Mouse (Mus musculus): Measurements from ENCODE around the gene Tnni2.
A peak's percentile ranks its signal among the peaks of the same experiment; 100 is the strongest.

The Tnni2 gene

DNA sequence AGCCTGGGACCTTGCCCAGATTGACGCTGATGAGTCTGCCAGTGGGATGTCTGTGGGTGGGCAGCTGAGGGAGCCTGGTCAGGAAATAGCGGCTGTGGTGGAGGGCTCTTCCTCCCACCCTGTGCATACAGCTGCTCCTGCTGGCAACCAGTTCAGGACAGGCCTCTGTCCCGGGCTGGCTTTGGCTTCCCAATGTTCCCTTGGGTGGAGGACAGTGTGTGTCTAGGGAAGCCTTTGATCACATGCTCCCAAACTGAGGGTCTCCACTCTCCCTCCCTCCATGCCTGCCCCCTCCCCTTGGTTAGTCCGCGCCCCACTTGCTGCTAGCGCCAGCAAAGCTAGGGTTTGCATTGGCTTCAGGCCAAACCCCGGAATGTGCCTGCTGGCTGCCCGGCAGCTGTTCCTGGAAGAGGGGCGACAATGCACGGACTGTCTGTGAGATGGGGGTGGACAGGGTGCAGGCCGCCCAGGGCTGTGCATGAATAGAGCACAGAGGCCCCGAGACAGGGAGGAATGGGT, 11.4 kb upstream of the Tnni2 start:
- no peak for DNase-seq

DNA sequence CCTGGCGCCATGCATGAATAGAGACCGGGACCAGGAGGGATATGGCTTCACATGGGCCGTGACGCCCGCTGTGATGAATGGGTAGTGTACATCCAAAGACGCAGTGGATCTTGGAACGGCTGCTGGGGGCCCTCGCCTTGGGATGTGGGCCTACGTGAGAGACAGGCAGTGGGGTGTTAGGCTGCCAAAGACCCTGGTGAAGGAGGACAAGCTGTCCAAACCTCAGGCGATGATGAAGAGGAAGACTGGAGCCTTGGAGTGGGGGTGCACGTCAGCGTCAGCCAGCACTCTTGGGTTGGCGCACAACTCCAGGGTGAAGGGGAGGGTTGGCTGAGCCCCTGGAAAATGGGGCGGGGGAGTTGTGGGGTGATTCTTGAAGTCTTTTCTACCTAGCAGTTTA, 10.5 kb upstream of the Tnni2 start:
- DNase-seq, result no peak

DNA sequence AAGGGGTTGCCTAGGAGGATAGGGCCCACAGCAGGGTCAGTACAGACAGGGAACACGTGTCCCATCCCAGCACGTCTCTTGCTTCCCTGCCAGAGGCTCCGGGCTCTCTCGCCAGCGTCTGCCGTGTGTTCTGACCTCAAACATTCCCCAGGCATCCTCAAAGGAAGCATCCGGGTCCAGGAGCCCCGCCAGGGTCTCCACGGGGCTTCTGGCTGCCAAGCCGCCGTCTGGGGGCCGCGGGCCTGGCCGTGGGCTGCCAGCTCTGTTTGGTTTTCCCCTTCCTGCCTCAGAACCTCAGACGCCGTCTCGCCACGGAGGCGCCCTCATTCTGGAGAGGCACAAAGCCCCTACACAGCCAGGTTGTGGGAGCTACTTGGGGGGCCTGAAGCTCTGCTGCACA, 8.0 kb upstream of the Tnni2 start:
- DNase-seq, result peak in 1 of 2 experiments; percentile 39

DNA sequence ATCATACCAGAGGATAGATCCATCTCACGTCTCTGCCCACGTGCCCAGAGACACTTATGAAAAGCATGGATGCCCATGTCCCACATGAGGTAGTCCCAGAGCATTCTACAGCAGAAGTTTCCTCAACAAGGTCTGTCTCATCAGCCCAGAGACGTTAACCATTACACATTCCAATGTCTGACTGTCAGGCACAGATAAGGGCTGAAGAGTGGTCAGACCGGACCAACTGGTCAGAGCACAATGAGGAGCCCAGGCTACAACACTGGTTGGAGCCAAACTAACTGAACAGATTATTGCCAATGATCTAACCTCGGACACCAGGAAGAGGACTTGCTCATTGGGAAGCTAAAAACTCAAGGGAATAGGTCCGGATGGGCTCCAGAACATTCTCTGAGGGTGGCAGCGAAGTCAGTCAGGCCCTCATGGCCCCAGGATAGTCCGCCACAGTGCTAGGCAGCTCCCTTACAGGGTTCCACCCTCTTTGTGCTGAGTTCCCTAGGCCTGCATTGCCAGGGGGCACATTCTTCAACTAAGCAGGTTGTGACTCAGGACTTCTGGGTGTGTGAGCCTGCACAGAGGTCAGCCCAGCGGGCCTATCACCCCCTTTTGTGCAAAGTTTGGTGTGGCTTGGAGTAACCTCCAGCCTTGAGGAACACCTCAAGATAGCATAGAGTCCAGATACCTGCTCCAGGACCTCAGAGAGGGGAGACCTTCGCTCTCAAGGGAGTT, 7.3 kb upstream of the Tnni2 start, which contains the start of gene Syt8:
TSS of gene Syt8 (plus strand) at position 714 of the 729 bp plus-strand sequence.
- no peak for DNase-seq

DNA sequence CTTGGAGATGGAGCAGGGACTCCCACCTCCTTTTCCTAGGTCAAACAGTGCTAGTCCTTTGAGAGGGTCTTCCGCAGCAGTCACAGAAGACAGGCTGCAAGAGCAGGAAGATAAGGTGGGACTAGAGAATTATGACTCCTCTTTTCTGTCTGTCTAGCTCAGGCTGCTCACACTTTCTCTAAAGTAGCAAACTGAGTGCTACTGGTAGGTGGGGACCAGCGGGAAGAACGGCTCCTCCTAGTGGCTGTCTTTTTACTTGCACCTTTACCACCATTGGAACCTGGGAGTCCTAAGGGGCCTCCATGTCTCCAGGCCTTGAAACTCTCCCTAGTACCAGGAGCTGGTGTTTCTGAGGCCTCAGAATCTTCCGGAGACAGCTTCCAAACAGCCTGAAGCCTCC, 6.1 kb upstream of the Tnni2 start:
- DNase-seq, result peak; percentile 56 to 62

DNA sequence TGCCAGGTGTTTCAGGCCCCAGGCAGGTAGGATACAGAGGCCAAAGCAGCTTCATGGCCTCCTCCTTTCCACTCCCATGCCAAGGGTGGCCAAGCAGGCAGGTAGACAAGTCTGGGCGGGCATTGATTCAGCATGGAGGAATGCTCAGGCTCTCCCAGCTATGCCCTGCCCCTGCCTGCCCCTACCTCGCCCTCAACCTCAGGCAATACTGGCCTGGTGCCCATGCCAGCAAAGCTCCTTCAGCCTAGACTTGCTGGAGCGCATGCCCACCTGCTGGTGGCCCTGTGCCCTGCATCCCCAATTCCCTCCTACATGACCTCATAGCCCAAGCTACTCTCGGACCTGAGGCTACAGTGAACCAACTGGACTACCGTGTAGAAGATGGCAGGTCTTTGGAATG, 4.3 kb upstream of the Tnni2 start:
- peak in 1 of 2 experiments; percentile 47 for DNase-seq

DNA sequence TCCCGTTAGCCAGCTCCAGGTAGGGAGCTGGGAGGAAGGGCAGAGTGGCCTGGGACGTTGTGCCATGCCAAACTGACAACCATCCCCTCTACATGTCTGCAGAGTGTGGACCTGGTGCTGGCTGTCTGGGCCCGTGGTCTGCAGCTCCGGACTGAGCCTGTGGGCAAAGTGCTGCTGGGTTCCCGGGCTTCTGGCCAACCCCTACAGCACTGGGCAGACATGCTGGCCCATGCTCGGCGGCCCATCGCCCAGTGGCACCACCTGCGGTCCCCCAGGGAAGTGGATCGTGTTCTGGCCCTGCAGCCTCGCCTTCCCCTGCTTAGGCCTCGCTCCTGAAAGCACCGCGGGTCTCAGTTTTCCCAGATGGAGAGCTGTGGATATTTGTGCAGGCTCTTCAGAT, 1.6 kb upstream of the Tnni2 start:
- DNase-seq, result peak in 1 of 2 experiments; percentile 32

DNA sequence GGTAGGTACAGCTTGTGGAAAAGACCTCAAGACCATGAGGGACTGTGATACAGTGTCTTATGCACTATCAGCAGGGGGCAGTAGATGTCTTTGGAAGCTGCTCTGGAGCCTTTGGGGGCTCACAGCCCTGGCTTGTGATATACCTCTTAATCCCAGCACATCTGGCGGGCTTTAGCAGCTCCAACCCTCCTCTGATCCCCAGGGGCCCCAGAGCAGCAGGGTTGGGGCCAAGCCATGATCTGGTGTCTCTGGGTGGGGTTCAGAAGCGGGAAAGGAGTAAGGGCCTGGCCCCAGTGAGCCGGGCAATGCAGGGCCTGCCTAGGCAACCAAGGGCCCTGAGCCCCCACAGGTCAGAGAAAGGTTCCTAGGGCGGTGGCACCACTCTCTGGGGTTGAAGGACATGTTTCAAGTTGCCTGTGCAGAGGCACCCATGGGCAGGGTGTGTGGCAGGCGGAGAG, 922 bp upstream of the Tnni2 start:
- peak; percentile 60 to 67 for DNase-seq

DNA sequence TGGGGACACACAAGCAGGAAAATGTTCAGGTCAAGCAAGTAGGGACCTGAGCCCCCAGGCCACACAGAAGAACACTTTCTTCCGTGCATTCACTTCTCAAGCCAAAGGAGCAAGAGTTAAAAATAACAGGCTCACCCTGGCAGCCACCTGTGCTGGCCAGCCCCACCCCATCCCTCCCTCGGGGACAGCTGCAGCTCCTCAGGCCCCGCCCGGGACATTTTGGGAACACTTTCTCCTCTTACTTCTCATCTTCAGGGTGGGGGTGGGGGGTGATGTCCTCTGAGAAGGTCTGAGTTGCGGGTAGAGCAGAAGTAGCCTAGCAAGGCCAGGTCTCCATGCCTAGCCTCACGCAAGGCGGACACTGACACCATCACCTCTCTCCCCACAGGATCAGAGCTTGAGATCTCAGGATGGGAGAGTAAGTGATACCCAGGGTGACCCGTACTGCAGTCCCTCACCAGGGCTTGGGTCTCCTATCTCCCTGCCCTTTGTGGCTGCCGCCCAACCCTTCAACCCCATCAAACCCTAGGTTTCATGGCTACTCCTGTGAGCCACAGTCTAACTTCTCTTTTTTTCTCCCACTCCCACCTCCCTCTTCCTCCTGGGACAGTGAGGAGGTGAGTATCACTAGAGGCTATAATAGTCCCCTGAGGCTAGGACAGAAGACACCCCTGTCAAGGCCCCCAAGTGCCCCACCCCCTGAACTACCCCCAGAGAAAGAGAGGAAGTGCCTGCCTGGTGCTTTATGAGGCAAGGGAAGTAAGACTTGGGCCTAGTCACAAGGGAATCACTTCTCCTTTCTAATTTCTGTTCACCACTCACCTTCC, 686 bp downstream of the Tnni2 start:
- DNase-seq, result no peak

DNA sequence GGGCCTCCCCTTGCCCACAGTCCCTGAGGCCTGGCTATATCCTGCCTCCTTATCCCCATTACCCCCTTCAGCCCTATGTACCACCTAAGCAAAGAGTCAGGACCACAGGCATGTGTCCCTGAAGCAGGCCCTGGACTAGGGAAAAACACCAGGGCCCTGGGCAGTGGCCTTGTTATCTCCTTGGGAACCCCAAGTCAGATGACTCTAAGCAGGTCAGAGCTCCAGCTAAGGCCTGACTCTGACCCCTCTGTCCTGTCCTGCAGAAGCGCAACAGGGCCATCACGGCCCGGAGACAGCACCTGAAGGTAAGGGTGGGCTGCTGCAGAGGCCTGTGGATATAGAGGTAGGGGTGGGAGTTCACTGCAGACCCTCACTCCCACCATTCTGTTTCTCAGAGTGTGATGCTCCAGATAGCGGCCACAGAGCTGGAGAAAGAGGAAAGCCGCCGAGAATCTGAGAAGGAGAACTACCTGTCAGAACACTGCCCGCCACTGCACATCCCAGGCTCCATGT, 1.4 kb downstream of the Tnni2 start:
- no peak for DNase-seq

DNA sequence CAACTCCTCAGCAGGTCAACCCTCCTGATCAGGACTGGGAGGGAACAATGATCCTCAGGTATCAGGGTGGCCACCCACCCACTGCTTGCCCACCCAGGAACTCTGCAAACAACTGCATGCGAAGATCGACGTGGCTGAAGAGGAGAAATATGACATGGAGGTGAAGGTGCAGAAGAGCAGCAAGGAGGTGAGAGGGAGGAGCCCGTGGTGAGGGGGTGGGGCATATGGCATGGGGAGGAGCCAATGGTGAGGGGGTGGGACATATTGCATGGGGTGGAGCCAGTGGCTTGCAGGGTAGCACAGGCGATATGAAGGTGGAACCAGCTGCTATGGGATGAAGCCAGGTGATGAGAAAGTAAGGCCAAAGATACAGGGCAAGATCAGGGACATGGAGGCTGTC, 1.9 kb downstream of the Tnni2 start:
- no peak for DNase-seq

DNA sequence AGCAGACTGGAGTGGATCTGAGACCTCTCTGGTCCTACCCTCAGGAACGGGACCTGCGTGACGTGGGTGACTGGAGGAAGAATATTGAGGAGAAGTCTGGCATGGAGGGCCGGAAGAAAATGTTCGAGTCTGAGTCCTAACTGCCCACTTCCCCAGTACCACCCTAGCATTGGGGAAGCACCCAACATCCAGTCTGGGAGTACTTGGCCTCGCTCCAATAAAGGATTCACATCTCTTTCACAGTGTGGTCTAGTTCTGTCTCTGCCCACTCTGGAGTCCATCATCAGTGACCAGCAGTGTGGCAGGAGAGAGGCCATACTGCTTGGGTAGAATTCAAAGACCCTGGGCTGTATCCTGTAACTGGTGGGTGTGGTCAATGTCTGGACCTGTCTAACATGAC, 2.6 kb downstream of the Tnni2 start:
- no peak for DNase-seq

DNA sequence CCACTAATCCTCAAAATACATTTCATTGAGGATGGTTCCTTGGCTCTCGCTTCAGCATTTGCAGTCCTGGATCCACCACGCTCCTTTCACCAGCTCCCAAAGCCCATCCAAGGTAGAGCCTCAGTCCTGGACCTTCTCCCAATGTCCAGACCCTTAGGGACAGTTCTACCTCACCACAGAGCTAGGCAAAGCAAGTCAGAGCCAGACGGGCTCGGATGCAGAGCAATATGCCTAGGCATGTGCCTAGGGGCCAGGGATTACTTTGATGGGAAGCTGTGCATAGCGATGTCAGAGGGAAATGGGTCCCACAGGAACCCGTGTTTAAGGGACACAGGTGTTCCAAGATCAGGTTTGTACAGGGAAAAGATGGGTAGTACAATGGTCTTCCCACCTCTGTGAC, 3.7 kb downstream of the Tnni2 start:
- DNase-seq, result no peak

DNA sequence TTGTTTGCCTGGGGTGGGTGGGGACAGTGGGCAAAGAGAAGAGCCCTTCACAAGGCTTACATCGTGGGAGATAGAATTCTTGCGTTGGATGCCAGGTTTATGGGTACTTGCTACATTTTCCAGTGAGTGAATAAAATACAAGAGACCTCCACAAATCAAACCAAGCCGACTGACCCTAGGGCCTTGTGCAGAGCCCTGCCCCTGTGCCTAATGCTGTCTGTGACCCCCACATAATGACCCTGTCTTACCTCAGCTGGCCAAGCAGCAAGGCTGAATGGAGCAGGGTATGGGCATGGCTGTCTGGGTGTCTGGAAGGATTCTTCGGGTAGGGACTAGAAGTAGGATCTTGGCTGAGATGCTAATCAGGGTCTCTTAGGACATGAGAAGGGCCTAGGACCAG, 4.7 kb downstream of the Tnni2 start:
- DNase-seq, result no peak

DNA sequence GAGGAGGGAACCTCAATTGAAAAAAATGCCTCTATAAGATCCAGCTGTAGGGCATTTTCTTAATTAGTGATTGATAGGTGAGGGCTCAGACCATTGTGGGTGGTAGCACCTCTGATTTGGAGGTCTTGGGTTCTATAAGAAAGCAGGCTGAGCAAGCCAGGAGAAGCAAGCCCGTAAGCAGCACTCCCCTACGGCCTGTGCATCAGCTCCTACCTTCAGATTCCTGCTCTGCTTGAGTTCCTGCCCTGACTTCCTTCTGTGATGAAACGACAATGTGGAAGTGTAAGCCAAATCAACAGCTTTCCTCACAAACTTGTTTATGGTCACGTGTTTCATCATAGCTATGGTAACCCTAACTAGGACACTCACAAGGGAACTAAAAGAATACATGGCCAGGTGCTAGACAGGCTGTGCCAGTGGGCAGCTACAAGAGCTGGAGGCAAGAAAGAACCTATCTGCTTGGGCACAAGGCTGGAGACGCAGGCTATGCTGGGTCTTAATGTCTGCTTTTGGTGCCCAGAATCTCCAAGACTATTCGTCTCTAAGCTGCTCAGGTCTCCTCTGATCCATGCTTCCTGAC, 7.5 kb downstream of the Tnni2 start:
- no peak for DNase-seq

DNA sequence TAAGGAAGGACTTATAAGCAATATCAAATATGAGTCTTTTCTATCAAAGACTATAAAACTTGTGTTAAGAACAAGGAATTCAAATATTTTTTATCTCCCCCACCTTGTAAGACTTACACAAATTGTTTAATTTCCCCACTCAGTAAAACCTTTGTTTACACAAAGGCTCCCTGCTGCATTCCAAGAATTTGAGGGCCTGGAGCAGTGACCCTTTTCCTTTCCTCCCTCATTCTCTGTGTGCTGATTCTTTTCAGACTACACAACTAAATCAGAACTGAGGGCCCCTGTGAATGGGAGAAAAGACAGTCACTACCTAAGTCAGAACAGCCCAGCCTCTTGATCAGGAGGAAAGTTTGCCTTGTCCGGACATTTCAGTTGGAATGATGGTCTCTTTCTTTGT, 13.1 kb downstream of the Tnni2 start:
- DNase-seq, result no peak

DNA sequence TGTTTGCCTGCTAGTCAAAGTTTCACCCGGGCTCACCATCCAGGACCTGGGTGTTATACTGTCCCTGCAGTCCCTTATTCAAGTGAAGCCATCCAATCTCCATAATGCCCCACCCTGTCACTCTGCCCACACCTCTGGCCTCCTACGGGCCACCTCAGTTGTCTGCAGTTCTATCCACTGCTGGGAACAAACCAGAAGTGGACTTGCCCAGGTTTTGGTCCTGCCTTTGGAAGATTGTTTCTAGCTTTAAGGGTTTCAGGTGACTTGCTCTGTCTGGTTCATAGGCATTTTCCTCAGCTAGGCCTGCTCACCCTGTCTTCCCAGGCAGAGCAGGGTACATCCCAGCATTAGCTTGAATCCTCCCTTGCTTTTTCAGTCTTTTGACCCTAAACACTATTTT, 13.6 kb downstream of the Tnni2 start:
- DNase-seq, result no peak

DNA sequence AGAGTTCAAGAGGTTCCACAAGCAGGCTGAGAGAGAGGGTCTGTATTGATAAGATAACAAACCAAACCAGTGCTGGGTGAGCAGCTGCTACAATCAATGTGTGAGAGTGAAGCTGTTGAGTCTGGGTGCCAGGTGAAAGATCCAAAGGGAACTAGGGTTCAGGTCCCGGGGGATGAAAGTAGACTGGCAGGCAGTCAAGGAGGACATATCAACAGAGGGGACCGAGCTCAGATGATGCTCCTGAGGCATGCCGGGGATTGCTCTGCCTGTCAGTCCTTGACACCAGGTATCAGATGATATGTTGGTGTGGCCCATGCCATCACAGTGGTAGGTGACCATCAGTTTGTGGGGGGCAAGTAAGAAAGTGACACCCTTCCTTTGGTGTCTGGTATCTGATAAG, 15.2 kb downstream of the Tnni2 start:
- peak; percentile 17 to 22 for DNase-seq

DNA sequence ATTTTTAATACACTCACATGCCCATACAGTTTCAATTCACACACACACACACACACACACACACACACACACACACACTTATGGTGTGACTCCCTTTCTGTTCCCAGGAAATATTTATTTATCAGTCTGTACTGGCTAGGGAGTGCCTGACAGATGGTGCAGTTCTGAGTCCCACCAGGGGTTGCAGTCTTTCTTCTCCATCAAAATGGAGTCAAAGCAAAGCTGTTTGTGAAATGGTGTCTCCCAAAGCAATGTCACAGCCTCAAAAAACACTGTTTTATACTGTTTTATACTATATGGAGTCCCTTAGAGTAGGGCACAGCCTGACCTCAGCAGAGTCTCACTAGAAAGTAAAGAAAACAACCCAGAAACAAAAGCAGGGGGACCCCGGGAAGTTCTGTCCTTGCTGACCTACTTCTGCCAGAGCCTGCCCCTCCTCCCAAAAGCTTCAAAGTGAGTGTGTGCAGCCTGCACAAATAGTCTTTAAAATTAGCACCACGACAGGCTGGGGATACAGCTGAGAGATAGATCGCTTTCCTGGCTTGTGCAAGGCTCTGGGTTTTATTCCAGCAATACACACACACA, 15.7 kb downstream of the Tnni2 start:
- peak; percentile 61 to 73 for DNase-seq

DNA sequence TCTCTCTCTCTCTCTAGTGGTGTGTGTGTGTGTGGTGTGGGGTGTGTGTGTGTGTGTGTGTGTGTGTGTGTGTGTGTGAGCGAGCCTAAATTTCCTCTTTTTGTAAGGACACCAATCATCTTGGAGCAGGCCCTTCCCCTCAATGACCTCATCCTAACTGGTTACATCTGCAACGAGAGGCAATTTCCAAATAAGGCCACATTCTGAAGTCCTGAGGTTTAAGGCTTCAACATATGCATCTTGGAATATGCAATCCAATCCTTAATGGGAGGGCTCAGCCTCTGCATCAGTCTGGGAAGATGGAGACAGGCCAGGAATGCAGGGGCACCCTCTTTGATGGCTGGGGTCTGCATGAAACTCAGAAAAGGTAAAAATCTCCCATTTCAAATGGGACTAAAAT, 16.4 kb downstream of the Tnni2 start:
- peak; percentile 4 to 8 for DNase-seq

DNA sequence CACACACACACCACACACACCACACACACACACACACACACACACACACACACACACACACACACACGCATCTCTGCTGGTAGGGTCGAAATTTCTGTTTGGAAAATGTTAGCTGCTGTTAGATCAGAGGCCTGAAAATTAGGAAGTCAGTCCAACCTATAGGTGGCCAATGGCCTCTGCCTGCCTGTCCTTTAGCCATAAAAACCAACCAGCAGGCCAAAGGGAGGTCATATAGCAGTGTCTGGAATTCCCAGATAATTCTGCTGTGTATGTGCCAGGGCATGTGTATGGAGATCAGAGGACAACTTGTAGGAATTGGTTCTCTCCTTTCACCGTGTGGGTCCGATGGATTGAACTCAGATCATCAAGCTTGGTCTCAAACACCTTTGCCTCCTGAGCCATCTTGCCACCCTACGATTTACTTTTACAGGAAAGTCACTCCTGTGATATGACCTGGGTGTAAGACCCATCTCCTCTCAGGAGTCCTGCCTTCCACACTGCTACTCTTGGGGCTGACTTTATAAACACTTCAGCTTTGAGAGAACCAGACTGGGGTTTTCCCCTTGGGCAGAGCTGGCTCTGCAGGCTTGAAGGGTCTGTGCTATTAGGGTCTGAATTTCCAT, 17.2 kb downstream of the Tnni2 start:
- DNase-seq, result peak; percentile 4 to 6

DNA sequence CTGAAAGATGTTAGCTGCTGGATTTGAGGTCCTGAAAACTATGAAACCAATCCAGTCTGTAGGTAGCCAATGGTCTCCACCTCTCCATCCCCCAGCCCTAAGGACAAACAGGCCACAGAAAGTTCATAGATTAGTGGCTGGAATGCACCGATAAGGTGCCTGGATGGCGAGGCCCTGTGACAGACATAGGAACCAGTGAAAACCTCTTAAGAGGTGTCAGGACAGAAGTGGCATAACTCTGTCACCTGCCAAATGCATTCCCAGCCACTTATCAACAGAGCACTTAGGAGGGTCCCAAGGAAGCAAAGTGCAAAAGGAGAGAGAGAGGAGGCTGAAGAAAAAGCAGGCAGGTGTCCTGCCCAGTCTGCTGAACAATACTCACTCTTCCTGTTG, 17.7 kb downstream of the Tnni2 start:
- peak in 1 of 2 experiments; percentile 3 for DNase-seq
